Mouse (Mus musculus): Measurements from ENCODE around the gene Rai14. TPM values are rescaled to one million over a fixed set of nuclear protein-coding genes. Genes with fewer than 3 reads are reported as not detected.
"Not testable (repeated sequence)": the region's sequence is repeated elsewhere in the genome, so short reads cannot be mapped to it uniquely, and the experiment has no call there.

Rai14 gene
- polyA plus RNA-seq, 2 experiments, result 2.9 to 3.7 TPM

- H3K4me1 ChIP-seq (replicated peaks; ENCODE audit: control insufficient read depth in 2 of 2, insufficient read depth in 2 of 2, low read length in 1 of 2), result no peaks in the 10 kb centered on the region
- DNase-seq (ENCODE audit: low read depth in 3 of 3, low spot score in 3 of 3) (no peak), ATAC-seq (ENCODE audit: insufficient read depth) (no peak)
- H3K4me2 ChIP-seq (ENCODE audit: low read depth), result no peak within 1 kb of the TSS
- no peak within 1 kb of the TSS for H3K27ac ChIP-seq
- no peaks in the 10 kb centered on the region for H3K9me3 ChIP-seq (ENCODE audit: control insufficient read depth, low read length)
- no peaks in the 10 kb centered on the region for H3K27me3 ChIP-seq (ENCODE audit: control insufficient read depth, insufficient read depth, low read length)
- H3K9ac ChIP-seq (replicated peaks), result no peak within 1 kb of the TSS
- 68% methylated on average over 13 of the region's 13 CpGs for WGBS (ENCODE audit: insufficient replicate concordance)
- H3K36me3 ChIP-seq (replicated peaks; ENCODE audit: control insufficient read depth, insufficient read depth, low read depth), result no peaks in the 10 kb centered on the region
- no peak within 1 kb of the TSS for H3K4me3 ChIP-seq (ENCODE audit: insufficient read depth in 1 of 2, low read depth in 2 of 2, low read length in 2 of 2)
- TF ChIP-seq EP300 (IDR thresholded peaks at IDR 0.05; ENCODE audit: low read depth), result no peak
- TF ChIP-seq CTCF (IDR thresholded peaks at IDR 0.05; ENCODE audit: low read depth), result no peak
These were observed 156.0 kb downstream of the Rai14 start, which contains the start of gene Ttc23l for GRCm38 (mm10) chr15:10558465-10558864. Gene Ttc23l, minus strand, starts transcription at chr15:10558668.

DNA sequence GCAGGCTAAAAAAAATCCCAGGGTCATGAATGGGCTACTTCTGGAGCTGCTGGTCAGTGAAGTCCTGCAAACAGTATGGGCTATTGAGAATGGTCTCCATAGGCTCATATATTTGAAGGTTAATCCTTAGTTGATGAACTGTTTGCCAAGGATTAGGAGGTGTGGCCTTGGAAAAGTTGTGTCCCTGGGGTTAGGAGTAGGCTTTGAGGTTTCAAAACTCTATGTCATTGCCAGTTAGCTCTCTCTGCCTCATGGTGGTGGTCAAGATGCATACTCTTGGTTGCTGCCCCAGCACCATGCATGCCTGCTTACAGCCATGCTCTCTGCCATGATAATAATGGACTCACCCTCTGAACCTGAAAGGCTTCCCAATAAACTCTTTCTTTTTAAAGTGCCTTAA, 160.1 kb downstream of the Rai14 start:
- Histone ChIP-seq H3K27me3 (ENCODE audit: control insufficient read depth, insufficient read depth, low read length) (no peaks in the 10 kb centered on the region), H3K36me3 (replicated peaks; ENCODE audit: control insufficient read depth, insufficient read depth, low read depth) (no peaks in the 10 kb centered on the region)
- TF ChIP-seq CTCF (IDR thresholded peaks at IDR 0.05; ENCODE audit: low read depth) (no peak), EP300 (IDR thresholded peaks at IDR 0.05; ENCODE audit: low read depth) (no peak)

GRCm38 (mm10) chr15:10540271-10541088, 173.9 kb downstream of the Rai14 start:
- Histone ChIP-seq H3K4me3 (ENCODE audit: insufficient read depth in 1 of 2, low read depth in 2 of 2, low read length in 2 of 2) (no peak overlapping the region), H3K27ac (no peak overlapping the region), H3K36me3 (replicated peaks; ENCODE audit: control insufficient read depth, insufficient read depth, low read depth) (no peaks in the 10 kb centered on the region), H3K4me2 (ENCODE audit: low read depth) (no peak overlapping the region), H3K9ac (replicated peaks) (no peak overlapping the region), H3K27me3 (ENCODE audit: control insufficient read depth, insufficient read depth, low read length) (no peaks in the 10 kb centered on the region), H3K4me1 (replicated peaks; ENCODE audit: control insufficient read depth in 2 of 2, insufficient read depth in 2 of 2, low read length in 1 of 2) (no peaks in the 10 kb centered on the region), H3K9me3 (ENCODE audit: control insufficient read depth, low read length) (no peaks in the 10 kb centered on the region)
- TF ChIP-seq EP300 (IDR thresholded peaks at IDR 0.05; ENCODE audit: low read depth), result no peak
- TF ChIP-seq CTCF (IDR thresholded peaks at IDR 0.05; ENCODE audit: low read depth), result no peak
- no peak for DNase-seq (ENCODE audit: low read depth in 3 of 3, low spot score in 3 of 3)
- ATAC-seq (ENCODE audit: insufficient read depth), result no peak
- 60% methylated on average over 16 of the region's 16 CpGs for WGBS (ENCODE audit: insufficient replicate concordance)

More for the DNA sequence above, 160.1 kb downstream of the Rai14 start:
- no peak for ATAC-seq (ENCODE audit: insufficient read depth)
- Histone ChIP-seq H3K4me2 (ENCODE audit: low read depth) (no peak overlapping the region), H3K9ac (replicated peaks) (no peak overlapping the region), H3K9me3 (ENCODE audit: control insufficient read depth, low read length) (no peaks in the 10 kb centered on the region), H3K4me1 (replicated peaks; ENCODE audit: control insufficient read depth in 2 of 2, insufficient read depth in 2 of 2, low read length in 1 of 2) (no peaks in the 10 kb centered on the region), H3K27ac (no peak overlapping the region), H3K4me3 (ENCODE audit: insufficient read depth in 1 of 2, low read depth in 2 of 2, low read length in 2 of 2) (no peak overlapping the region)
- DNase-seq (ENCODE audit: low read depth in 3 of 3, low spot score in 3 of 3), result no peak

DNA sequence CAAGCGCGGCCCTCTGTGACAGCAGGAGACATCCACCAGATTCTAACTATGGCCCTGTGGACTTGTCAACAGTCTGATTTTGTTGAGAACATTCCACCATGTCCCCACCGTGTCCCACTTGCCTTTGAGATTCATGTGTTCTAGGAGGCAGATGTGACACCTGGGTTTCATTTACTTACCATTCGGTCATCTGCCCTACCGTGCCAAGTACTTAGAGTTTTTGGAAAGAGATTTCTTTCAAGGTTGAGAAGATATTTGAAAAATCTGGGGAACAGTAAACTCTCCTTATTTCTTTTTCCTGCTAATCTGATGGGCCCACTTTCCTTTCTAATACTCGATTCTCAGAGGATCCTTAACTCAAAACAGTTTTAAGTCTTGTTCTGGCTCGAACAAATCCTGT, 178.5 kb downstream of the Rai14 start:
- 64% methylated on average over 7 of the region's 7 CpGs for WGBS (ENCODE audit: insufficient replicate concordance)
- Histone ChIP-seq H3K4me2 (ENCODE audit: low read depth) (no peak overlapping the region), H3K9ac (replicated peaks) (no peak overlapping the region), H3K4me1 (replicated peaks; ENCODE audit: control insufficient read depth in 2 of 2, insufficient read depth in 2 of 2, low read length in 1 of 2) (peaks cover 0 to under 1% of the 10 kb centered on the region in 2 experiments; a peak in 2 of 4 replicates), H3K36me3 (replicated peaks; ENCODE audit: control insufficient read depth, insufficient read depth, low read depth) (no peaks in the 10 kb centered on the region), H3K27ac (no peak overlapping the region), H3K4me3 (ENCODE audit: insufficient read depth in 1 of 2, low read depth in 2 of 2, low read length in 2 of 2) (no peak overlapping the region), H3K27me3 (ENCODE audit: control insufficient read depth, insufficient read depth, low read length) (no peaks in the 10 kb centered on the region), H3K9me3 (ENCODE audit: control insufficient read depth, low read length) (no peaks in the 10 kb centered on the region)
- no peak for TF ChIP-seq CTCF (IDR thresholded peaks at IDR 0.05; ENCODE audit: low read depth)
- TF ChIP-seq EP300 (IDR thresholded peaks at IDR 0.05; ENCODE audit: low read depth), result no peak
- ATAC-seq (ENCODE audit: insufficient read depth) (no peak), DNase-seq (ENCODE audit: low read depth in 3 of 3, low spot score in 3 of 3) (no peak)

GRCm38 (mm10) chr15:10534591-10534990, 179.8 kb downstream of the Rai14 start:
- WGBS (ENCODE audit: insufficient replicate concordance), result 67% methylated on average over 5 of the region's 5 CpGs
- TF ChIP-seq CTCF (IDR thresholded peaks at IDR 0.05; ENCODE audit: low read depth) (no peak), EP300 (IDR thresholded peaks at IDR 0.05; ENCODE audit: low read depth) (no peak)
- H3K36me3 ChIP-seq (replicated peaks; ENCODE audit: control insufficient read depth, insufficient read depth, low read depth), result no peaks in the 10 kb centered on the region
- H3K27ac ChIP-seq, result no peak overlapping the region
- no peak overlapping the region for H3K9ac ChIP-seq (replicated peaks)
- H3K9me3 ChIP-seq (ENCODE audit: control insufficient read depth, low read length), result no peaks in the 10 kb centered on the region
- H3K27me3 ChIP-seq (ENCODE audit: control insufficient read depth, insufficient read depth, low read length), result no peaks in the 10 kb centered on the region
- no peak overlapping the region for H3K4me2 ChIP-seq (ENCODE audit: low read depth)
- ATAC-seq (ENCODE audit: insufficient read depth) (no peak), DNase-seq (ENCODE audit: low read depth in 3 of 3, low spot score in 3 of 3) (no peak)
- H3K4me3 ChIP-seq (ENCODE audit: insufficient read depth in 1 of 2, low read depth in 2 of 2, low read length in 2 of 2), result no peak overlapping the region
- H3K4me1 ChIP-seq (replicated peaks; ENCODE audit: control insufficient read depth in 2 of 2, insufficient read depth in 2 of 2, low read length in 1 of 2), result peaks cover 0 to 4% of the 10 kb centered on the region in 2 experiments; a peak in 2 of 4 replicates

- not testable (repeated sequence) for H3K4me3 ChIP-seq (ENCODE audit: insufficient read depth in 1 of 2, low read depth in 2 of 2, low read length in 2 of 2); H3K4me1 ChIP-seq (replicated peaks; ENCODE audit: control insufficient read depth in 2 of 2, insufficient read depth in 2 of 2, low read length in 1 of 2); H3K9ac ChIP-seq (replicated peaks); H3K36me3 ChIP-seq (replicated peaks; ENCODE audit: control insufficient read depth, insufficient read depth, low read depth); ATAC-seq (ENCODE audit: insufficient read depth); DNase-seq (ENCODE audit: low read depth in 3 of 3, low spot score in 3 of 3); H3K4me2 ChIP-seq (ENCODE audit: low read depth); H3K9me3 ChIP-seq (ENCODE audit: control insufficient read depth, low read length); H3K27ac ChIP-seq; H3K27me3 ChIP-seq (ENCODE audit: control insufficient read depth, insufficient read depth, low read length)
- 81% methylated on average over 10 of the region's 10 CpGs for WGBS (ENCODE audit: insufficient replicate concordance)
These were observed 181.1 kb downstream of the Rai14 start for GRCm38 (mm10) chr15:10533361-10533760.
